Mouse (Mus musculus) liver, embryonic 15.5 days (tissue): ENCODE results near the gene Qser1. TPM values are rescaled to one million over a fixed set of nuclear protein-coding genes. Genes with fewer than 3 reads are reported as not detected.
A peak's percentile ranks its signal among the peaks of the same experiment; 100 is the strongest.

Experiments
- ATAC-seq: fragments of 200-750 bp; cut with Nextera tagmentation; 2 replicates; pipeline ENCODE4 v1.8.0; 2017; ENCODE audit warnings: moderate number of reproducible peaks, mild to moderate bottlenecking, moderate library complexity; ENCODE audit not compliant: insufficient read depth
- H3K27ac ChIP-seq: fragments of 300-500 bp; sonication (generic); replicated peaks from 2 replicates; pipeline ENCODE4 v1.5.1; 2015; ENCODE audit warnings: mild to moderate bottlenecking, inconsistent platforms
- H3K27me3 ChIP-seq: fragments of 300-500 bp; sonication (generic); 2 replicates; pipeline ENCODE4 v1.6.1; 2015; ENCODE audit warnings: mild to moderate bottlenecking, inconsistent platforms
- H3K36me3 ChIP-seq: fragments of 300-500 bp; sonication (generic); replicated peaks from 2 replicates; pipeline ENCODE4 v1.6.1; 2015; ENCODE audit warnings: moderate library complexity, mild to moderate bottlenecking, inconsistent platforms
- H3K4me1 ChIP-seq: fragments of 300-500 bp; sonication (generic); replicated peaks from 2 replicates; pipeline ENCODE4 v1.6.1; 2015; ENCODE audit warnings: inconsistent platforms
- H3K4me2 ChIP-seq: fragments of 300-500 bp; sonication (generic); 2 replicates; pipeline ENCODE4 v1.6.1; 2015; ENCODE audit warnings: moderate library complexity, mild to moderate bottlenecking, inconsistent platforms
- H3K4me3 ChIP-seq: fragments of 300-500 bp; sonication (generic); replicated peaks from 2 replicates; pipeline ENCODE4 v1.5.1; 2015; ENCODE audit warnings: mild to moderate bottlenecking, inconsistent platforms
- H3K9ac ChIP-seq: fragments of 300-500 bp; sonication (generic); 2 replicates; pipeline ENCODE4 v1.6.1; 2015; ENCODE audit warnings: moderate library complexity, mild to moderate bottlenecking, inconsistent platforms
- H3K9me3 ChIP-seq: fragments of 300-500 bp; sonication (generic); replicated peaks from 2 replicates; pipeline ENCODE4 v1.6.1; 2016; ENCODE audit warnings: inconsistent platforms
- WGBS: fragments of 180-500 bp; shearing (Covaris S2); methylation state at CpG from one replicate; pipeline ENCODE4 v1.1.7; 2015; ENCODE audit warnings: mixed read lengths; ENCODE audit not compliant: insufficient replicate concordance; 5-methylcytosine and 5-hydroxymethylcytosine counted together
- polyA plus RNA-seq: library from polyadenylated mRNA; unstranded; fragments of >200 nt; fragmentation: Nextera tagmentation; extraction: Ambion mirVana; gene quantifications from 2 replicates; pipeline ENCODE4 v1.2.1, GENCODE M21; 2015

Qser1 gene
- polyA plus RNA-seq, 1 experiment from 2014 or later, result 1.6 TPM

DNA sequence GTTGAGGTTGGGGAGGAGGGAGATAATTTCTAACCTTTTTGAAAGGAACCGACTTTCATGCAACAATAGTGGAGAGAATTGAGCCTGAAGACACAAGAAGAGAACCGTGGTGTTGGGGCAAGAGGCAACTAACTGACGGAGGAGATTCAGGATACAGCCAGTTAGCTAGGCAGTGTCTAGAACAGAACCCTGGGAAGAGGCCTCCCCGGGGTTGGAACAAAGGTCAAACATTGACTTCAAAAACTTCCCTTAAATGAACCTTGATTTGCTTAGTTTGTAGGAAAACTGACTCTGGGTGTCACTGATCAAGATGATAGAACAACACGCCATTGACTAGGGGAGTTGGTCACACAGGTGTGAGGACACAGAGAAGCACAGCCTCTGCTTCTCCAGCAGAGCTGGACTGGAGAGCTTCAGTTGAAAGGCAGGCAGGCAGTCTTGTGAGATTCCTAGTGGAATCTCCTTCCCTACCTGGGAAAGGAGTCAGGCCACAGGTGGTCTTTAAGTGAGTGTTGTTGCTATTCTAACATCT is 67.8 kb downstream of the Qser1 start:
- Histone ChIP-seq H3K27ac (no peak overlapping the region), H3K9ac (no peak overlapping the region), H3K27me3 (peaks cover 13% of the 10 kb centered on the region), H3K4me1 (no peaks in the 10 kb centered on the region), H3K9me3 (no peaks in the 10 kb centered on the region), H3K36me3 (no peaks in the 10 kb centered on the region), H3K4me2 (no peak overlapping the region), H3K4me3 (no peak overlapping the region)
- ATAC-seq, result no peak
- 45% methylated on average over 5 of the region's 5 CpGs for WGBS

DNA sequence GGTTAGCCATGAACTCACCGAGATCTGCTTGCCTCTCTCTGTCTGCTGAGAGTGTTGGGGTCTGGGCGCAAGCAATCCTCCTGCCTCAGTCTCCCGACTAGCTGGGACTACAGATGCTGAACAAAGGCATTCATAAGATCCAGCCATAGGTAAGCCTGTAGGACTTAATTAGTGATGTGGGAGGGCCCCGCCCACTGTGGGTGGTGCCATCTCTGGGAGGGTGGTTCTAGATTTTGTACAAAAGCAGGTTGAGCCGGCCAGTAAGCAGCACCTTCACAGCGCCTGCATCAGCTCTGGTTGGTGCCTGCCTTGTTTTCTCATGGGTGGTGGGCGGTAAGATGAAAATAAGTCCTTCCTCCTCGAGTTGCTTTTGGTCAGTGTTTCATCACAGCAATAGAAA is 70.3 kb downstream of the Qser1 start:
- Histone ChIP-seq H3K9me3 (no peaks in the 10 kb centered on the region), H3K4me3 (no peak overlapping the region), H3K36me3 (no peaks in the 10 kb centered on the region), H3K9ac (no peak overlapping the region), H3K27me3 (peaks cover 37% of the 10 kb centered on the region), H3K4me1 (0 out of 2 replicates have a peak, but pooled peaks cover 3% of the 10 kb centered on the region), H3K27ac (no peak overlapping the region), H3K4me2 (no peak overlapping the region)
- ATAC-seq, result no peak
- 41% methylated on average over 8 of the region's 8 CpGs for whole genome bisulfite sequencing

- Histone ChIP-seq H3K9ac (no peak overlapping the region), H3K4me1 (0 out of 2 replicates have a peak, but pooled peaks cover 3% of the 10 kb centered on the region), H3K27me3 (peaks cover 45% of the 10 kb centered on the region), H3K27ac (no peak overlapping the region), H3K4me3 (no peak overlapping the region), H3K4me2 (no peak overlapping the region), H3K36me3 (no peaks in the 10 kb centered on the region), H3K9me3 (no peaks in the 10 kb centered on the region)
- 48% methylated on average over 5 of the region's 5 CpGs for WGBS
- ATAC-seq, result no peak
Measured at GRCm38 (mm10) chr2:104743971-104744370, 72.6 kb downstream of the Qser1 start.

DNA sequence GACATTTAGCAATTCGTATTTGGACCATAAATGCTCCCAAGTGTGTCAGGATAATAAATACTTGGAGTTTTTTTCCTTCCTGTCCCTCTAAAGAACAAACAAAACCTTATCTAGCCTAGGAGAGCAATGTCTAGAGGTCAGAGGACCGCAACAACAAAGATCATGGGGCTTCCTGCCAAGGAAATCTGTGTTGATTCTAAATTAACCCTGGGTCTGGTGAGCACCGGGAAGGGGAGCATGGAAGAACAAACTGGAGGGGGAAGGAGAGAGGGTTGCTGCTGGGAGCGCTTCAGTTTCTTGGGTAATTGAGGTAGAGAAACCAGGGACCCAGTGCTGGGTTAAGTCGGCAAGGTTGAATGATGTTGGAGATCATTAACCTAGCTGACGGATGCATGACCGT is 73.4 kb downstream of the Qser1 start:
- H3K27me3 ChIP-seq, result peaks cover 45% of the 10 kb centered on the region
- no peak overlapping the region for H3K9ac ChIP-seq
- no peaks in the 10 kb centered on the region for H3K9me3 ChIP-seq
- H3K4me3 ChIP-seq, result peak overlapping the region; percentile 63; the same call in 1 of the 2 replicates
- H3K36me3 ChIP-seq, result no peaks in the 10 kb centered on the region
- WGBS, result 16% methylated on average over 7 of the region's 7 CpGs
- H3K4me2 ChIP-seq, result peak overlapping the region; percentile 76
- 0 out of 2 replicates have a peak, but pooled peaks cover 3% of the 10 kb centered on the region for H3K4me1 ChIP-seq
- H3K27ac ChIP-seq, result peak overlapping the region; percentile 64; the same call in 1 of the 2 replicates
- ATAC-seq, result peak; percentile 59

- H3K4me2 ChIP-seq, result peak within 1 kb of the TSS; percentile 76
- peaks cover 45% of the 10 kb centered on the region for H3K27me3 ChIP-seq
- peak within 1 kb of the TSS; percentile 64 for H3K9ac ChIP-seq
- H3K36me3 ChIP-seq, result no peaks in the 10 kb centered on the region
- 0% methylated on average over 31 of the region's 31 CpGs for WGBS
- 0 out of 2 replicates have a peak, but pooled peaks cover 3% of the 10 kb centered on the region for H3K4me1 ChIP-seq
- peak within 1 kb of the TSS; percentile 63 for H3K4me3 ChIP-seq
- ATAC-seq, result peak; percentile 83
- peak within 1 kb of the TSS; percentile 64 for H3K27ac ChIP-seq
- H3K9me3 ChIP-seq, result no peaks in the 10 kb centered on the region
Measured at GRCm38 (mm10) chr2:104742741-104743064, 73.9 kb downstream of the Qser1 start, which contains the start of gene Depdc7. Gene Depdc7 (minus strand): TSS chr2:104742878.

GRCm38 (mm10) chr2:104741896-104742740 is 74.4 kb downstream of the Qser1 start:
- Histone ChIP-seq H3K27me3 (peaks cover 45% of the 10 kb centered on the region), H3K36me3 (no peaks in the 10 kb centered on the region), H3K9me3 (no peaks in the 10 kb centered on the region), H3K9ac (peak overlapping the region; percentile 64), H3K4me3 (peak overlapping the region; percentile 63), H3K4me1 (0 out of 2 replicates have a peak, but pooled peaks cover 3% of the 10 kb centered on the region), H3K27ac (peak overlapping the region; percentile 51; the same call in 1 of the 2 replicates), H3K4me2 (peak overlapping the region; percentile 76)
- no peak for ATAC-seq
- WGBS, result 6% methylated on average over 46 of the region's 46 CpGs

DNA sequence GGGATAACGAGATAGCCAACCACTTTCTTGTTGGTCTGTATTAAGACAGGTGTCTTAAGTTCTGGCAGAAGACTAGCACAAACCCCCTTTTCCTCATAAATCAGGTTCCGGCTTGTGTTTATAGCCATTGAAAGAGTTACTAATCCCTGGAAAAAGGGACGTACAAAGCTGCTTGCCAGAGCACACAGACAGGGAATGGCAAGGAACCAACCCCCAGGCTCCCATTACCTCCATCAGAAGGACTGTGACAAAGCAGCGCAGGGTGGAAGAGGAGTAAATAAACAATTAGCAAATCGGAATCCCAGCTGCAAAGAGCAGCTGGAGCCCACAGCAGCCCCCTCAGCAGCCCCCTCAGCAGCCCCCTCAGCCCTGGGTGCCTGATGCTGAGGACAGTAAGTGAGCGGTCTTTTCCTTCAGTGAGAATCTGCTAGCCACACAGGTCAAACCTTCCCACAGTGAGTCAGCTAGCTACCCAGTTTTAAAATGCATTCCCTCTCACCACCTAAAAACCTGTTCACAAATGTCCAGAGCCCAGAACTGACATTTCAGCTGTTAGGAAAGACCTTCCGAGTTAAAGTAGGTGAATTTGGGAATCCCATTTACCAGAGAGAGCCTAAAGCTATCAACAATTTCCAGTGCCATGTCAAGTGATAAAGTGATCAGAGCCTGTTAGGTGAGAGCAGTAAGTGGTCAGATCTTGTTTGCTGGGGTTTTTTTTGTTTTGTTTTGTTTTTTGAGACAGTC is 75.4 kb downstream of the Qser1 start:
- WGBS, result 48% methylated on average over 7 of the region's 7 CpGs
- H3K36me3 ChIP-seq, result no peaks in the 10 kb centered on the region
- no peak overlapping the region for H3K9ac ChIP-seq
- no peak for ATAC-seq
- no peaks in the 10 kb centered on the region for H3K9me3 ChIP-seq
- H3K4me3 ChIP-seq, result peak overlapping the region; percentile 63
- no peak overlapping the region for H3K27ac ChIP-seq
- 0 out of 2 replicates have a peak, but pooled peaks cover 4% of the 10 kb centered on the region for H3K4me1 ChIP-seq
- H3K4me2 ChIP-seq, result peak overlapping the region; percentile 76
- H3K27me3 ChIP-seq, result peaks cover 45% of the 10 kb centered on the region

GRCm38 (mm10) chr2:104740248-104740949 is 76.2 kb downstream of the Qser1 start:
- Histone ChIP-seq H3K36me3 (no peaks in the 10 kb centered on the region), H3K4me3 (no peak overlapping the region; the same call in 1 of the 2 replicates), H3K27ac (no peak overlapping the region), H3K9ac (no peak overlapping the region), H3K4me1 (0 out of 2 replicates have a peak, but pooled peaks cover 6% of the 10 kb centered on the region), H3K27me3 (peaks cover 45% of the 10 kb centered on the region), H3K4me2 (peak overlapping the region; percentile 76), H3K9me3 (no peaks in the 10 kb centered on the region)
- 64% methylated on average over 7 of the region's 7 CpGs for WGBS
- no peak for ATAC-seq

DNA sequence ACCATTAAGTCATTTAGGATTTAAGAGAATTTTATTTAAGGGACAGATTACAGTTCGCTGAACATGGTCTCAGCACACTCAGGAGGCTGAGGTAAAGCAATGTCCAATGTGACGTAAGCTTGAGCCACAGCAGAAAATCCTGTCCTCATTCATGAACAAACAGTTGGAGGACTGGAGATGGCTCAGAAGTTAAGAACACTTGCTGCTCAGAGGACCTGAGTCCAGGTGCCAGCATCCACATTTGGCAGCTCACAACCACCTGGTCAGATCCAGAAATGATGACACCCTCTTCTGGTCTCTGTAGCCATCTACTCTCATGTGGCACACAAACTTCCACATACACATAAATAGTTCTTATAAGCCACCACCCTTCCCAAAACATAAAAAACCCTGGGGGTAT is 76.9 kb downstream of the Qser1 start:
- peaks cover 40% of the 10 kb centered on the region for H3K27me3 ChIP-seq
- H3K9me3 ChIP-seq, result no peaks in the 10 kb centered on the region
- H3K36me3 ChIP-seq, result no peaks in the 10 kb centered on the region
- ATAC-seq, result no peak
- H3K4me1 ChIP-seq, result 0 out of 2 replicates have a peak, but pooled peaks cover 6% of the 10 kb centered on the region
- H3K27ac ChIP-seq, result no peak overlapping the region
- H3K4me2 ChIP-seq, result no peak overlapping the region
- no peak overlapping the region for H3K9ac ChIP-seq
- H3K4me3 ChIP-seq, result no peak overlapping the region
- WGBS, result 64% methylated on average over 2 of the region's 2 CpGs

GRCm38 (mm10) chr2:104736241-104736640 is 80.3 kb downstream of the Qser1 start:
- Histone ChIP-seq H3K9me3 (no peaks in the 10 kb centered on the region), H3K36me3 (no peaks in the 10 kb centered on the region), H3K4me2 (no peak overlapping the region), H3K27ac (no peak overlapping the region), H3K9ac (no peak overlapping the region), H3K4me1 (0 out of 2 replicates have a peak, but pooled peaks cover 3% of the 10 kb centered on the region), H3K27me3 (peaks cover 8% of the 10 kb centered on the region), H3K4me3 (no peak overlapping the region)
- ATAC-seq, result no peak
- WGBS, result 58% methylated on average over 7 of the region's 7 CpGs
